19 mouse cellular contexts compared by ENCODE assay signal in genomic region chr8:85845887-85846286, GRCm38 (mm10).
"Had no signal": no experiment of that assay in that cellular context is flagged by ENCODE, and none has a peak within 500 bp of the region (broad histone marks: within the 10 kb centered on the region; RNA-seq: fewer than 3 reads in every experiment).

No protein-coding gene starts in this region.

- H3K4me2 ChIP-seq: lung, embryonic 15.5 days; midbrain, embryonic 11.5 days; midbrain, embryonic 13.5 days; midbrain, embryonic 15.5 days; neural tube, embryonic 13.5 days; neural tube, embryonic 15.5 days had no signal

- H3K9me3 ChIP-seq: lung, embryonic 15.5 days; megakaryocyte, embryonic 14.5 days; midbrain, embryonic 13.5 days; midbrain, embryonic 15.5 days; neural tube, embryonic 13.5 days; neural tube, embryonic 15.5 days had no signal

- H3K4me3 ChIP-seq: lung, embryonic 15.5 days; megakaryocyte, embryonic 14.5 days; midbrain, embryonic 13.5 days; midbrain, embryonic 15.5 days; neural tube, embryonic 13.5 days; neural tube, embryonic 15.5 days had no signal

- DNase-seq: lung, adult 2 months; lung, postnatal 14 days; lung, postnatal 36 days; retina, postnatal 1 day; right cerebral cortex, adult 18-20 months; right cerebral cortex, postnatal 25 days; right cerebral cortex, postnatal 4 days; spleen, adult 18-20 months; thymus, adult 18-20 months; thymus, postnatal 14 days; thymus, postnatal 36 days had no signal

- H3K36me3 ChIP-seq: lung, embryonic 15.5 days; midbrain, embryonic 13.5 days; neural tube, embryonic 15.5 days had no signal

- H3K27ac ChIP-seq: lung, embryonic 15.5 days; macrophage; midbrain, embryonic 13.5 days; midbrain, embryonic 15.5 days; neural tube, embryonic 13.5 days; neural tube, embryonic 15.5 days had no signal

- H3K9ac ChIP-seq: lung, embryonic 15.5 days; midbrain, embryonic 13.5 days; midbrain, embryonic 15.5 days; neural tube, embryonic 13.5 days; neural tube, embryonic 15.5 days had no signal

- H3K27me3 ChIP-seq: lung, embryonic 15.5 days; megakaryocyte, embryonic 14.5 days; midbrain, embryonic 13.5 days; midbrain, embryonic 15.5 days; neural tube, embryonic 13.5 days; neural tube, embryonic 15.5 days had no signal
